Mouse (Mus musculus): Measurements from ENCODE around the gene Tdrd12. TPM values are rescaled to one million over a fixed set of nuclear protein-coding genes. Genes with fewer than 3 reads are reported as not detected.
"Not testable (repeated sequence)": the region's sequence is repeated elsewhere in the genome, so short reads cannot be mapped to it uniquely, and the experiment has no call there.

Gene Tdrd12
- polyA plus RNA-seq, 1 experiment, result not detected

DNA sequence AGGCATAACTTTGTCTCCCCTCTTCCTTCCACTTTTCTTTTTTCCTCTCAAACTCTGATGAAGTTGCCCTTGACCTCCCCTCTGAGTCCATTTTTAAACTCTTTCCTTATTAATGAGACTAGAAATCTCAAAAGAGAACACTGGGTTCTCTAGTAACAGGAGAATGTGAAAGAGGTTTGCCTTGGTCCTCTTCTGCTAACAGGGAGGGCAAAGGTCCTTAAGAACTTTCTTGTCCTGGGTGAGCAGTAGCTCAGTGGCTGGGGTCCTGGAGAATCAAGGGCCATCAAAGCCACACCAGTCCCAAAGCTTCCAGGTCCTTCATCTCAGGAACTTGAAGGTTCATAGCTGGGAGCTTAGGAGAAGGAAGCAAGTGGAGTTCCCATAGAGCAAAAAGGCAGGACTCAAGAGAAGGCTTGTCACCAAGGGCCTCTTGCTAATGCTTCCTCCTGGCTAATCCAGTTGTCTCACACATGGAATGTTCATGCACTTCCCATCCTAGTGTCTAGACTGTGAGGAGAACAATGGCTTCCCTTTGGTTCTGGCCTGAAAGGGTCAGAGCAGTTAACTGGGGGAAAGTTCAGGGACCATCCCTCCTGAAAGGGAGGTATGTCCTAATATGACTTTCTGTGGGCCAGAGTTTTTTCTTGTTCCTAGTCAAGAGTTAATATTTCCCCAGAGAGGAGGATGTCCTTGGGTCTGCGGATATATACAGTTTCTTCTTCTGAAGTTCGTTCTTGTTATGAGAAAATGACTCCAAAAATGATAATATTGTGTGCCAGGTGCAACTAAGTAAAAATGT, 26.7 kb upstream of the Tdrd12 start:
- H3K4me1 ChIP-seq (ENCODE audit: control insufficient read depth, insufficient read depth, insufficient read length, low read length), result no peaks in the 10 kb centered on the region
- no peak overlapping the region for H3K4me3 ChIP-seq (ENCODE audit: insufficient read depth, low read depth, low read length)
- no peak overlapping the region for H3K27ac ChIP-seq (replicated peaks; ENCODE audit: low read depth, low read length)

- H3K27ac ChIP-seq (replicated peaks; ENCODE audit: low read depth, low read length), result no peak overlapping the region
- no peak overlapping the region for H3K4me3 ChIP-seq (ENCODE audit: insufficient read depth, low read depth, low read length)
- no peaks in the 10 kb centered on the region for H3K4me1 ChIP-seq (ENCODE audit: control insufficient read depth, insufficient read depth, insufficient read length, low read length)
Observed at GRCm38 (mm10) chr7:35563071-35563470, 25.5 kb upstream of the Tdrd12 start.

- Histone ChIP-seq H3K4me1 (ENCODE audit: control insufficient read depth, insufficient read depth, insufficient read length, low read length) (no peaks in the 10 kb centered on the region), H3K27ac (replicated peaks; ENCODE audit: low read depth, low read length) (no peak overlapping the region), H3K4me3 (ENCODE audit: insufficient read depth, low read depth, low read length) (no peak overlapping the region)
Observed at GRCm38 (mm10) chr7:35559838-35560237, 22.3 kb upstream of the Tdrd12 start.

- Histone ChIP-seq H3K27ac (replicated peaks; ENCODE audit: low read depth, low read length) (no peak overlapping the region), H3K4me3 (ENCODE audit: insufficient read depth, low read depth, low read length) (no peak overlapping the region), H3K4me1 (ENCODE audit: control insufficient read depth, insufficient read depth, insufficient read length, low read length) (no peaks in the 10 kb centered on the region)
Observed at GRCm38 (mm10) chr7:35558681-35559080, 21.1 kb upstream of the Tdrd12 start.

- Histone ChIP-seq H3K27ac (replicated peaks; ENCODE audit: low read depth, low read length) (no peak overlapping the region), H3K4me1 (ENCODE audit: control insufficient read depth, insufficient read depth, insufficient read length, low read length) (no peaks in the 10 kb centered on the region), H3K4me3 (ENCODE audit: insufficient read depth, low read depth, low read length) (no peak overlapping the region)
Observed at GRCm38 (mm10) chr7:35557577-35557976, 20.0 kb upstream of the Tdrd12 start.

- Histone ChIP-seq H3K4me3 (ENCODE audit: insufficient read depth, low read depth, low read length) (no peak overlapping the region), H3K4me1 (ENCODE audit: control insufficient read depth, insufficient read depth, insufficient read length, low read length) (no peaks in the 10 kb centered on the region), H3K27ac (replicated peaks; ENCODE audit: low read depth, low read length) (no peak overlapping the region)
Observed at GRCm38 (mm10) chr7:35556905-35557304, 19.4 kb upstream of the Tdrd12 start.

DNA sequence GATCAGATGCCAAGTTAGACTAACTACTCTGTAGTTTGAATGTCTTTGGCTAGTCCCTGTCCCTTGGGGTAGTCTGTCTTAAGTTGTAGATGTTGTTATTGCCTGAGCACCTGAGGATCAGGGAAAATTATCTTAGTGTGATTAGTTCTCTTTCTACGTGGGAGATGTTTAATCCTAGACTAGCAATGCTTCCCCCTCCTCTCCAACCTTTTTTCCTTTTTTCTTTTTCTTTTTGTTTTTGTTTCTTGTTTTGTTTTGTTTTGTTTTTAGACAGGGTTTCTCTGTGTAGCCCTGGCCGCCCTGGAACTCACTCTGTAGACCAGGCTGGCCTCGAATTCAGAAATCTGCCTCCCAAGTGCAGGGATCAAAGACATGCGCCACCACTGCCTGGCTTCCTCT, 18.7 kb upstream of the Tdrd12 start, which contains the start of gene Nudt19:
Gene Nudt19 (minus strand): TSS at position 100 of the 399 bp plus-strand sequence.
- no peaks in the 10 kb centered on the region for H3K4me1 ChIP-seq (ENCODE audit: control insufficient read depth, insufficient read depth, insufficient read length, low read length)
- peak within 1 kb of the TSS; percentile 85 for H3K4me3 ChIP-seq (ENCODE audit: insufficient read depth, low read depth, low read length)
- H3K27ac ChIP-seq (replicated peaks; ENCODE audit: low read depth, low read length), result peak within 1 kb of the TSS; percentile 88

DNA sequence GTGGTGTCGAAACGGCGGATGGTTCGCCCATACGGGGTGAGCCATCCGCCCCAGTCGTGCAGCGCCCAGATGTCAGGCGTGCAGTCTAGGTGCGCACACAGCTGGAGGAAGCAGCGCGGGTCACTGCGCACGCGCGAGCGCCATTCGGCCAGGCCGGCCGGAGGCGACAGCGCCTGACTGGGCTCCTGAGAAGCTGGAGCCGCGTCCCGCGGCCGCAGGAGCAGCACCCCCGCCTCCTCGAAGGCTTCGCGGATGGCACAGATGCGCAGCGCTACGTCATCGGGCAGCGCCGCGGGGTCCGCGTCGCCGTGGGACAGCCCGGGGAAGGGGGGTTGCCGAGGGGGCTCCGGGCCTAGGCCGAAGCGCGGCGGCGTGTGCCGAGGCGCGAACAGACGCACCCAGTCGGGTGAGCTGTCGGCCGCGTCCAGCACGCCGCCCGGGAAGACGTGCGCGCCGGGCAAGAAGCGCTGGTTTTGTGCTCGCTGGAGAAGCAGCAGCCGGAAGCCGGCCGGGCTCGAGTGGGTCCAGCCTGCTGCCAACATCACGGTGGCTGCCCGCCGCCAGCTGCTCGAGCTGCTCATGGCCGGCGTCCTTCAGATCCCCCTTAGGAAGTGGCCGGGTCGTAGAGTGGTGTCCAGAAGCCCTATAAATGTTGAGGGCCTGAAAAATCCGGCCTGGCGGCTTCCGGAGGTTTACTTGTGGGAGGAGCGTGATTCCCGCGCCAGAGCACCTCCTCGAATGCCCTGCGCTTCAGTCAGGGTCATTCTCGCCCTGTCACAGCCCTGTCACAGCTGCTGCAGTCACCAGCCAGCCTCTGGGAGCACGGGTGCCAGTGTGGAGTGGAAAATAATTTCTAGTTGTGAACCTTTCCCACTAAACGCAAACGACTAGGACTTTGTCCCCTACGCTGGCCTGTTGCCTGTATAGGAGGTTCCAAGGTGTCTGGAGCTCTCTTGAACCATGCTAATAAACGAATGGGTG, 18.0 kb upstream of the Tdrd12 start:
- Histone ChIP-seq H3K4me1 (ENCODE audit: control insufficient read depth, insufficient read depth, insufficient read length, low read length) (no peaks in the 10 kb centered on the region), H3K4me3 (ENCODE audit: insufficient read depth, low read depth, low read length) (peak overlapping the region; percentile 85), H3K27ac (replicated peaks; ENCODE audit: low read depth, low read length) (peak overlapping the region; percentile 88)

DNA sequence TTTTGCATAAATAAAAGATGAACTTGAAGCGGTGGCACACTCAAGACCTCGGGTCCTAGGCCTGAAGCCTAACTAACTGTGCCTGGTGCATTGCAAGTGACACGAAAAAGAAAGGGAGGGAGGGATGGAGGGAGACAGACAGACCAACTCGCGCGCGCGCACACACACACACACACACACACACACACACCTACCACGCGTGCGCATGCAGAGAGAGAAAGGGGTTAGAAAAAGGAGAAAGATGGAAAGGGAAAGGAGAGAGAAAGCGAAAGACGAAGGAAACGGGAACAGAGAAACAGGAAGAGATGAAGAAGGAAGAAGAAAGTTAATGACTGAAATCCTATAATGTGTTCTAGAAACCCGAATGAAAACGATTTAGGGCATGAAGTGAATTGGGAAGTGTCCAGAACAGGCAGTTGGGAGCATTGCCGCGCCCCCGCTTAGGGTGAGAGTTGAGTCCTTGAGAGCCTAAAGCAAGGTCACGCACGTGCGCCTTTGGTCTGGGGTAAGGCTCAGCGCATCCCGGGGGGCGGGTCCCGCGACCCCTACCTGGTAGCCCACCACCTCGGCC, 17.1 kb upstream of the Tdrd12 start:
- H3K27ac ChIP-seq (replicated peaks; ENCODE audit: low read depth, low read length), result peak overlapping the region; percentile 13; the same call in 1 of the 2 replicates
- H3K4me3 ChIP-seq (ENCODE audit: insufficient read depth, low read depth, low read length), result peak overlapping the region; percentile 85

GRCm38 (mm10) chr7:35553751-35554604, 16.4 kb upstream of the Tdrd12 start:
- H3K4me1 ChIP-seq (ENCODE audit: control insufficient read depth, insufficient read depth, insufficient read length, low read length), result no peaks in the 10 kb centered on the region
- no peak overlapping the region for H3K27ac ChIP-seq (replicated peaks; ENCODE audit: low read depth, low read length)

More for the DNA sequence above, 17.1 kb upstream of the Tdrd12 start:
- H3K4me1 ChIP-seq (ENCODE audit: control insufficient read depth, insufficient read depth, insufficient read length, low read length), result no peaks in the 10 kb centered on the region

GRCm38 (mm10) chr7:35545881-35546280, 8.3 kb upstream of the Tdrd12 start:
- Histone ChIP-seq H3K27ac (replicated peaks; ENCODE audit: low read depth, low read length) (no peak overlapping the region), H3K4me3 (ENCODE audit: insufficient read depth, low read depth, low read length) (no peak overlapping the region), H3K4me1 (ENCODE audit: control insufficient read depth, insufficient read depth, insufficient read length, low read length) (no peaks in the 10 kb centered on the region)

More at GRCm38 (mm10) chr7:35553751-35554604, 16.4 kb upstream of the Tdrd12 start:
- peak overlapping the region; percentile 85 for H3K4me3 ChIP-seq (ENCODE audit: insufficient read depth, low read depth, low read length)

DNA sequence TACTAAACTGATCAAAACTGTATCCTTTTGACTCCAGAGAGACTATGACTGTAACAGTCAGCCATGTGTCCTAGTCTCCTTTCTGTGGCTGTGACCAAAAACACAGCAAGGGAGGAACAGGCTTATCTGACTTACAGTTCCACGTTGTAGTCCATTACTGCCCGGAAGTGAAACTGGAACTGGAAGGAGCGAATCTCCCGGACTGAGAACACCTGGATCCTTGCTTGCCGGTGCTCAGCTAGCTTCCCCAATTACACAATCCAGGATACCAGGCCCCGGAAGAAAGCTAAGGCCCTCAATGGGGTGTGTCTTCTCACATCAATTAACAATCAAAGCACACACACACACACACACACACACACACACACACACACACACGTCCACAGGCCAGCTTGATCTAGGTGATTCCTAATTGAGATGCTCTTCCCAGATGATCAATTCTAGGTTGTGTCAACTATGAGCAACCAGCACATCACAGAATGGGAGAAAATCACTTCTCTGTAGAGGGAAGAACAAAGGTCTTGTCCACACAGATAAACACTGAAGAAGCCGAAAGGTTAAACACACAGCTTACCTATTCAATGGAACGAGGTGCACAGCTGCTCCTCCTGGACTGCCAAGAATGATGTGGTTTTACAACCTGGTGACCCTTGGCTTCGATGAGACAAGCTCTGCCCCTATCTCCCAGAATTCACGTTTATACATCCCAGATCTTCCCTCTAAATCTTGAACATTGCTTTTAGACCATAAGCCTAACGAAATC, 1.6 kb downstream of the Tdrd12 start:
- Histone ChIP-seq H3K4me3 (ENCODE audit: insufficient read depth, low read depth, low read length) (no peak overlapping the region), H3K27ac (replicated peaks; ENCODE audit: low read depth, low read length) (no peak overlapping the region), H3K4me1 (ENCODE audit: control insufficient read depth, insufficient read depth, insufficient read length, low read length) (peaks cover 2% of the 10 kb centered on the region; the same call in 1 of the 2 replicates)

DNA sequence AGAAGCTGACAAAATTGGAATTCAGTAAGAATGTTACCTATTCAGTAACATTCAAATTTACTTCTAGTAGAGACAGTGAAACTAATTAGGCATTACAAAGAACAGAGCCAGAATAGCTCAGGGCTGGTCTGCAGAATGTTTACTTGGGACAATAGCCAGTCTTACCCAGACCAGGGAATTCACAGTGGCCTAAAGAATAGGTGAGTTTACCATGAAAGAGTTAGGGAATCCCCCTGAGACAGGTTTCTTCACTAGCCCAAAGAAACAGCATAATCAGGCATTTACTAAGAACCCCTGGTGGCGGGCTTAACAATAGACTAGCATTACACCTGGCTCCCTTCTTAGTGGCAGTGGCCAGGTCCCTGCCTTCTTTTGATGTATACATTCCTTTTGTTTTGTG, 7.0 kb downstream of the Tdrd12 start:
- H3K4me1 ChIP-seq (ENCODE audit: control insufficient read depth, insufficient read depth, insufficient read length, low read length); H3K4me3 ChIP-seq (ENCODE audit: insufficient read depth, low read depth, low read length); H3K27ac ChIP-seq (replicated peaks; ENCODE audit: low read depth, low read length): not testable (repeated sequence)

GRCm38 (mm10) chr7:35530026-35530425, 7.5 kb downstream of the Tdrd12 start:
- Histone ChIP-seq H3K4me3 (ENCODE audit: insufficient read depth, low read depth, low read length) (no peak overlapping the region), H3K27ac (replicated peaks; ENCODE audit: low read depth, low read length) (no peak overlapping the region), H3K4me1 (ENCODE audit: control insufficient read depth, insufficient read depth, insufficient read length, low read length) (no peaks in the 10 kb centered on the region)

Measured in brown adipose tissue, adult 24 weeks (tissue).